7 mouse cellular contexts compared by ENCODE assay signal in the genomic region with DNA sequence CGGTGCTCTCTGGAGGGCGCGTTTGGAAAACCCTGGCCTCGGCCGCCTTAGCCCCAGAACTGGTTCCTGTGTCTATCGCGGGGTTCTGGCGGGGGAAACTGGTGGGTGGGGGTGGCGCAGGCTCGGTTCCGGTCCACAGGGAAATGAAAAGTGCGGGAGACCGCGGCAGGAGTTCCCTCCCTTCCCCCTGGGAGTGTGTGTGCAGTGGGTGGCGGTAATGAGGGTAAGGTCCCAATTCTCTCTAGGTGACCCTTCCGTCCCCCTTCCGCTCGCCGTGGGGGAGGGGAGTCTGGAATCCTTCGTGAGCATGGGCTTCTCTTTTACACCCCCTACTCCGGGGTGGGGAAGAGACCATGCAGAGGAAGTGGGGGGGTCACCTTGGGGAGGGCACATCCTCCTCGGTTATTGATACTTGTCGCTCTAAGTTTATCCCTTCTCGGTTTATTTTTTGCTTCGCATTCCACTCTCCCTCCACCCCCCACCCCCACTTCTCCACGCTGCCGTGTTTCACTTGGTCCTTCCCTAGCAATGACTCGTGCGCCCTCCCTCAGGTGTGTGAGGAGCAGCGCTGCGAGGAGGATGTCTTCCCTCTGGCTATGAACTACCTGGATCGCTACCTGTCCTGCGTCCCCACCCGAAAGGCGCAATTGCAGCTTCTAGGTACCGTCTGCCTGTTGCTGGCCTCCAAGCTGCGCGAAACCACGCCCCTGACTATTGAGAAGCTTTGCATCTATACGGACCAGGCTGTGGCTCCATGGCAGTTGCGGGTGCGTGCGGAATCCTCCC. TPM values are rescaled to one million over a fixed set of nuclear protein-coding genes. Genes with fewer than 3 reads are reported as not detected.
DNase-seq lines count a peak whose midpoint lies in the region; ATAC-seq and TF ChIP-seq lines count a peak whose summit lies in the region.

No protein-coding gene starts in this region.

- peak overlapping the region; percentile 70 for H3K9ac ChIP-seq in CH12.LX (ENCODE audit: insufficient read depth, low read depth)
- H3K9ac ChIP-seq in heart, embryonic 16.5 days (ENCODE audit: low read length): peak overlapping the region; percentile 90
- peak overlapping the region; percentile 83 for H3K9ac ChIP-seq in stomach, postnatal 0 days (ENCODE audit: low read length)

- TF ChIP-seq RAD21 in CH12.LX (IDR thresholded peaks at IDR 0.05; ENCODE audit: low read depth, low read length): no peak

- DNase-seq in A20 (ENCODE audit: low read depth, low spot score) (peak; percentile 53), CH12.LX (ENCODE audit: extremely low read depth) (no peak)
- DNase-seq in embryo, embryonic 9.5 days (ENCODE audit: extremely low spot score): peak; percentile 58
- peak; percentile 76 for DNase-seq in kidney, postnatal 10 days
- DNase-seq in midbrain, embryonic 10.5 days (ENCODE audit: low spot score): peak; percentile 54
- DNase-seq in stomach, postnatal 0 days (ENCODE audit: low spot score): peak; percentile 41

- no peak for TF ChIP-seq POLR2A in CH12.LX (IDR thresholded peaks at IDR 0.05; ENCODE audit: low read depth, low read length)

- peak overlapping the region; percentile 82 for H3K4me2 ChIP-seq in CH12.LX (ENCODE audit: insufficient read depth, low read depth, poor library complexity, severe bottlenecking)
- peak overlapping the region; percentile 91 for H3K4me2 ChIP-seq in heart, embryonic 16.5 days (ENCODE audit: low read depth, low read length)
- H3K4me2 ChIP-seq in stomach, postnatal 0 days (replicated peaks; ENCODE audit: low read depth): peak overlapping the region; percentile 87

- dilution Hi-C loops in CH12.LX (cut with MboI; ENCODE audit: extremely low pct_ligation_motif_present, extremely low pct_unique_long_range_greater_than_20kb, low sequenced_read_pairs): no loop called here

- ATAC-seq in heart, embryonic 16.5 days (replicated peaks; ENCODE audit: extremely low read depth, insufficient read depth, low FRiP score): no peak
- no peak for ATAC-seq in stomach, postnatal 0 days (ENCODE audit: low FRiP score, low TSS enrichment)

- H3K9me3 ChIP-seq in CH12.LX (replicated peaks; ENCODE audit: low read length): no peaks in the 10 kb centered on the region
- H3K9me3 ChIP-seq in heart, embryonic 16.5 days (replicated peaks; ENCODE audit: control insufficient read depth, low read length): no peaks in the 10 kb centered on the region
- no peaks in the 10 kb centered on the region for H3K9me3 ChIP-seq in midbrain, embryonic 10.5 days (replicated peaks)
- no peaks in the 10 kb centered on the region for H3K9me3 ChIP-seq in stomach, postnatal 0 days (ENCODE audit: control insufficient read depth, low read length)

- in situ Hi-C loops in CH12.LX (cut with MboI; ENCODE audit: low pct_ligation_motif_present, low pct_unique_long_range_greater_than_20kb, low sequenced_read_pairs): no loop called here

- 1% methylated on average over 38 of the region's 43 CpGs for WGBS in heart, embryonic 16.5 days
- WGBS in midbrain, embryonic 10.5 days: under 1% methylated on average over 43 of the region's 43 CpGs
- WGBS in stomach, postnatal 0 days: under 1% methylated on average over 41 of the region's 43 CpGs

- peaks cover 10% of the 10 kb centered on the region; the same call in 1 of the 2 replicates for H3K79me2 ChIP-seq in CH12.LX (replicated peaks; ENCODE audit: control insufficient read depth, extremely low read depth, insufficient read depth, poor library complexity, severe bottlenecking)

- H3K27ac ChIP-seq in CH12.LX (ENCODE audit: insufficient read depth, low read depth): peak overlapping the region; percentile 2; the same call in 1 of the 2 replicates
- H3K27ac ChIP-seq in heart, embryonic 16.5 days (ENCODE audit: low read length): peak overlapping the region; percentile 98
- peak overlapping the region; percentile 95 for H3K27ac ChIP-seq in midbrain, embryonic 10.5 days (replicated peaks)
- H3K27ac ChIP-seq in stomach, postnatal 0 days (replicated peaks): peak overlapping the region; percentile 95

- no peak for TF ChIP-seq CTCF in CH12.LX (conservative IDR thresholded peaks at IDR 0.05 in 1 of 2, IDR thresholded peaks at IDR 0.05 in 1 of 2; ENCODE audit: low read depth in 2 of 2, low read length in 2 of 2)
- TF ChIP-seq CTCF in stomach, postnatal 0 days (IDR thresholded peaks at IDR 0.05; ENCODE audit: low read depth): 0 out of 2 replicates have a peak, but pooled peaks have one; percentile 7

- peak overlapping the region; percentile 64 to 89 (median 84) for H3K4me3 ChIP-seq in CH12.LX (replicated peaks in 1 of 3; ENCODE audit: low read depth in 2 of 3, low read length in 2 of 3, poor library complexity in 1 of 3)
- H3K4me3 ChIP-seq in heart, embryonic 16.5 days (ENCODE audit: low read length): peak overlapping the region; percentile 75
- H3K4me3 ChIP-seq in midbrain, embryonic 10.5 days: peak overlapping the region; percentile 96
- H3K4me3 ChIP-seq in stomach, postnatal 0 days (ENCODE audit: low read depth, low read length): peak overlapping the region; percentile 79

- peaks cover 2% of the 10 kb centered on the region for H3K27me3 ChIP-seq in CH12.LX (replicated peaks)
- no peaks in the 10 kb centered on the region for H3K27me3 ChIP-seq in heart, embryonic 16.5 days (ENCODE audit: control insufficient read depth, insufficient read depth, low read length)
- H3K27me3 ChIP-seq in midbrain, embryonic 10.5 days (ENCODE audit: low read depth, poor library complexity, severe bottlenecking): no peaks in the 10 kb centered on the region
- H3K27me3 ChIP-seq in stomach, postnatal 0 days (ENCODE audit: control insufficient read depth, insufficient read depth, low read length): no peaks in the 10 kb centered on the region

- 0 out of 2 replicates have a peak, but pooled peaks have one; percentile 17 for TF ChIP-seq EP300 in CH12.LX (IDR thresholded peaks at IDR 0.05; ENCODE audit: low read length)
- no peak for TF ChIP-seq EP300 in stomach, postnatal 0 days (optimal IDR thresholded peaks at IDR 0.05)

- peaks cover 11 to 35% of the 10 kb centered on the region in 2 experiments for H3K4me1 ChIP-seq in CH12.LX (ENCODE audit: control insufficient read depth in 1 of 2, insufficient read depth in 2 of 2)
- peaks cover 38% of the 10 kb centered on the region for H3K4me1 ChIP-seq in heart, embryonic 16.5 days (ENCODE audit: control insufficient read depth, insufficient read depth, low read length)
- peaks cover 59% of the 10 kb centered on the region for H3K4me1 ChIP-seq in midbrain, embryonic 10.5 days
- peaks cover 14% of the 10 kb centered on the region; the same call in 1 of the 2 replicates for H3K4me1 ChIP-seq in stomach, postnatal 0 days (replicated peaks; ENCODE audit: control insufficient read depth, insufficient read depth)

- peaks cover 16 to 37% of the 10 kb centered on the region in 2 experiments for H3K36me3 ChIP-seq in CH12.LX (replicated peaks in 1 of 2; ENCODE audit: control insufficient read depth in 1 of 2, insufficient read depth in 1 of 2, low read length in 1 of 2)
- H3K36me3 ChIP-seq in heart, embryonic 16.5 days (ENCODE audit: control insufficient read depth, insufficient read depth): peaks cover 12% of the 10 kb centered on the region
- H3K36me3 ChIP-seq in midbrain, embryonic 10.5 days: peaks cover 26% of the 10 kb centered on the region
- H3K36me3 ChIP-seq in stomach, postnatal 0 days (ENCODE audit: control insufficient read depth, insufficient read depth, low read length): peaks cover 4% of the 10 kb centered on the region; the same call in 1 of the 2 replicates

TF ChIP-seq in CH12.LX, 34 proteins besides CTCF, POLR2A, EP300 and RAD21 (continues in another document):
- peak; percentile 38 for TF ChIP-seq SIN3A (IDR thresholded peaks at IDR 0.05; ENCODE audit: low read length)
- no peak; the same call in 1 of the 2 replicates for TF ChIP-seq MAX (IDR thresholded peaks at IDR 0.05; ENCODE audit: low read length)
- TF ChIP-seq KAT2A (IDR thresholded peaks at IDR 0.05; ENCODE audit: insufficient replicate concordance, low read length): 0 out of 2 replicates have a peak, but pooled peaks have one; percentile 25
- peak; percentile 80 for TF ChIP-seq CHD2 (IDR thresholded peaks at IDR 0.05; ENCODE audit: low read length)
- TF ChIP-seq IRF4 (IDR thresholded peaks at IDR 0.05; ENCODE audit: low read depth, low read length): peak; percentile 21; the same call in 1 of the 2 replicates
- TF ChIP-seq ETS1 (conservative IDR thresholded peaks at IDR 0.05; ENCODE audit: low read depth, low read length): peak; percentile 30; the same call in 1 of the 2 replicates

RNA-seq across cellular contexts. Expression of a gene that starts 16.9 kb away (rescaled TPM):
- total RNA-seq in CH12.LX (2012; rRNA removed) (28.0 and 40.1 TPM in 2 replicates), CH12.LX (2014; rRNA removed) (24.0 and 24.4 TPM in 2 replicates)
- polyA plus RNA-seq in CH12.LX (2012; ENCODE audit: insufficient read length, low read depth): 57.4 and 60.5 TPM in 2 replicates
- polyA plus RNA-seq in heart, embryonic 16.5 days (2015; fragmentation: Nextera tagmentation; extraction: Ambion mirVana): 22.9 and 23.3 TPM in 2 replicates
- polyA plus RNA-seq in midbrain, embryonic 10.5 days (2016; fragmentation: Nextera tagmentation; extraction: Ambion mirVana): 41.2 and 41.9 TPM in 2 replicates
- polyA plus RNA-seq in stomach, postnatal 0 days (2015; fragmentation: Nextera tagmentation; extraction: Ambion mirVana): 13.4 and 13.6 TPM in 2 replicates

RNA-seq across cellular contexts. Expression of a gene that starts 17.0 kb away (rescaled TPM):
- total RNA-seq in CH12.LX (2012; rRNA removed) (30.5 and 31.0 TPM in 2 replicates), CH12.LX (2014; rRNA removed) (42.5 and 43.5 TPM in 2 replicates)
- 31.1 and 31.2 TPM in 2 replicates for polyA plus RNA-seq in CH12.LX (2012; ENCODE audit: insufficient read length, low read depth)
- polyA plus RNA-seq in heart, embryonic 16.5 days (2015; fragmentation: Nextera tagmentation; extraction: Ambion mirVana): 30.5 and 34.9 TPM in 2 replicates
- 43.2 and 45.9 TPM in 2 replicates for polyA plus RNA-seq in midbrain, embryonic 10.5 days (2016; fragmentation: Nextera tagmentation; extraction: Ambion mirVana)
- polyA plus RNA-seq in stomach, postnatal 0 days (2015; fragmentation: Nextera tagmentation; extraction: Ambion mirVana): 23.8 and 25.1 TPM in 2 replicates

RNA-seq across cellular contexts. Expression of a gene that starts 17.0 kb away (rescaled TPM):
- 1.7 and 1.8 TPM in 2 replicates for total RNA-seq in CH12.LX (2012; rRNA removed)
- 1.8 and 2.5 TPM in 2 replicates for total RNA-seq in CH12.LX (2014; rRNA removed)
- 1.1 and 2.6 TPM in 2 replicates for polyA plus RNA-seq in CH12.LX (2012; ENCODE audit: insufficient read length, low read depth)
- 0.82 and 1.0 TPM in 2 replicates for polyA plus RNA-seq in heart, embryonic 16.5 days (2015; fragmentation: Nextera tagmentation; extraction: Ambion mirVana)
- polyA plus RNA-seq in midbrain, embryonic 10.5 days (2016; fragmentation: Nextera tagmentation; extraction: Ambion mirVana): 1.4 and 2.2 TPM in 2 replicates
- polyA plus RNA-seq in stomach, postnatal 0 days (2015; fragmentation: Nextera tagmentation; extraction: Ambion mirVana): 1.1 and 1.5 TPM in 2 replicates

RNA-seq across cellular contexts. Expression of a gene that starts 36.1 kb away (rescaled TPM):
- total RNA-seq in CH12.LX (2012; rRNA removed): 2.6 and 3.4 TPM in 2 replicates
- total RNA-seq in CH12.LX (2014; rRNA removed): 2.6 and 2.7 TPM in 2 replicates
- 3.7 and 4.3 TPM in 2 replicates for polyA plus RNA-seq in CH12.LX (2012; ENCODE audit: insufficient read length, low read depth)
- polyA plus RNA-seq in heart, embryonic 16.5 days (2015; fragmentation: Nextera tagmentation; extraction: Ambion mirVana): 2.1 and 3.1 TPM in 2 replicates
- polyA plus RNA-seq in midbrain, embryonic 10.5 days (2016; fragmentation: Nextera tagmentation; extraction: Ambion mirVana): 4.9 and 7.3 TPM in 2 replicates
- polyA plus RNA-seq in stomach, postnatal 0 days (2015; fragmentation: Nextera tagmentation; extraction: Ambion mirVana): 1.9 and 2.1 TPM in 2 replicates

Comparison
In these comparisons a context has a peak if more than half of its experiments do, and no peak if none do; other contexts are left out.
1. H3K27ac ChIP-seq: peak in every context shown above with its lines; median percentile 98 in heart, embryonic 16.5 days; 95 in midbrain, embryonic 10.5 days; 95 in stomach, postnatal 0 days; 2 in CH12.LX.